9 mouse cellular contexts compared by ENCODE assay signal in the genomic region with DNA sequence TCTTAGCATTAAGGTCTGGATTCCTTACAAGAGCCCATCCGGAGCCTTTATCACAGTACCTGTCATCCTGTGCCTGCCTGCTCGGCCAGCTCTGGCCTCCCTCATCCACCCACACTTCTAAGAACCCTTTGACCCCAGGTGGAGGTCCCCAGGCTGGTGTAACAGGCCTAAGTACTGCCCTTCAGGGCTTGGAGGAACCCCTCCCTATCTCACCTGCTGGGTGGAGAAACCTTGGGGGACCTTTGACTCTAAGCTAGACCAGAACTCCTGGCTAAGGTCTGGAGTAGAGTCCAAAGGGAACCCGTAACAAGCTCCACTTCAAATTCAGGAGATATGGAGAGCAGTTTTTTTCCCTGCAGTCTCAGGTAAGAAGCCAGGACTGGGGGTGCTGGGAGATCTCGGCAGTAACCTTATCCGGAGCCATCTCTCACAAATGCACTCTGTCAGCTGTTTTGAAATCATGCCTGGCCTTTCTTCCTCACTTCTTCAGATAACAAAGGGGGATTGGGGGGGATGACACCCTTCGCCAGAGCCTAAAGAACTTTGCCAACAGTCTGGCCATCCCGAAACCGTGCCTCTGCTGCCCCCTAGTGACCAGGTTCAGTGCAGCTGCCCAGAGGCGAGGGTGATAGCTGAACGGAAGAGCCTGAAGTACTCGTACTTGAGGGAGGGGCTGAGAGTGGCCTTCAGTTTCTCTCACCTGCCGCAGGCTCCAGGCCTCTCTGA. TPM values are rescaled to one million over a fixed set of nuclear protein-coding genes. Genes with fewer than 3 reads are reported as not detected.
A peak's percentile ranks its signal among the peaks of the same experiment; 100 is the strongest.
DNase-seq lines count a peak whose midpoint lies in the region; ATAC-seq and TF ChIP-seq lines count a peak whose summit lies in the region.
"Had no signal": no experiment of that assay in that cellular context is flagged by ENCODE, and none has a peak within 500 bp of the region (broad histone marks: within the 10 kb centered on the region; RNA-seq: fewer than 3 reads in every experiment).

No protein-coding gene starts in this region.

- H3K4me1 ChIP-seq in hindbrain, embryonic 10.5 days (replicated peaks) = peaks cover 48% of the 10 kb centered on the region
- peaks cover 19% of the 10 kb centered on the region for H3K4me1 ChIP-seq in hindbrain, embryonic 16.5 days (ENCODE audit: control insufficient read depth, insufficient read depth, low read depth, low read length)
- H3K4me1 ChIP-seq in stomach, postnatal 0 days (replicated peaks; ENCODE audit: control insufficient read depth, insufficient read depth) = peaks cover 2% of the 10 kb centered on the region; the same call in 1 of the 2 replicates

- H3K9ac ChIP-seq in hindbrain, embryonic 16.5 days (ENCODE audit: low read depth, low read length) = no peak overlapping the region
- H3K9ac ChIP-seq in stomach, postnatal 0 days (ENCODE audit: low read length) = no peak overlapping the region
- H3K9ac ChIP-seq: lung, embryonic 15.5 days had no signal

- TF ChIP-seq EP300 in stomach, postnatal 0 days (optimal IDR thresholded peaks at IDR 0.05) = no peak

- no peaks in the 10 kb centered on the region for H3K9me3 ChIP-seq in hindbrain, embryonic 10.5 days
- H3K9me3 ChIP-seq in hindbrain, embryonic 16.5 days (ENCODE audit: control insufficient read depth, low read length) = no peaks in the 10 kb centered on the region
- H3K9me3 ChIP-seq in stomach, postnatal 0 days (ENCODE audit: control insufficient read depth, low read length) = no peaks in the 10 kb centered on the region
- H3K9me3 ChIP-seq: lung, embryonic 15.5 days had no signal

- TF ChIP-seq CTCF in stomach, postnatal 0 days (IDR thresholded peaks at IDR 0.05; ENCODE audit: low read depth) = peak; percentile 96

- peaks cover 21% of the 10 kb centered on the region for H3K36me3 ChIP-seq in hindbrain, embryonic 10.5 days
- H3K36me3 ChIP-seq in hindbrain, embryonic 16.5 days (ENCODE audit: control insufficient read depth, insufficient read depth, low read length) = no peaks in the 10 kb centered on the region
- no peaks in the 10 kb centered on the region for H3K36me3 ChIP-seq in stomach, postnatal 0 days (ENCODE audit: control insufficient read depth, insufficient read depth, low read length)
- H3K36me3 ChIP-seq: lung, embryonic 15.5 days had no signal

- intact Hi-C loops in heart, postnatal 36 days (cut with DNase I) = loop anchor here (1.0 kb wide), 2 partner anchors 21 to 99 kb away; no protein-coding TSS in a partner anchor
- intact Hi-C loops in left cerebral cortex, postnatal 10 days (cut with DNase I) = loop anchor here (2.0 kb wide), 1 partner anchor 21 kb away; no protein-coding TSS in a partner anchor

- WGBS in hindbrain, embryonic 10.5 days = 21% methylated on average over 12 of the region's 12 CpGs
- 21% methylated on average over 12 of the region's 12 CpGs for WGBS in hindbrain, embryonic 16.5 days
- WGBS in stomach, postnatal 0 days = 18% methylated on average over 12 of the region's 12 CpGs

- no peak for ATAC-seq in hindbrain, embryonic 16.5 days
- ATAC-seq in stomach, postnatal 0 days (ENCODE audit: low FRiP score, low TSS enrichment) = no peak

- H3K27me3 ChIP-seq in hindbrain, embryonic 10.5 days (ENCODE audit: insufficient read depth, poor library complexity, severe bottlenecking) = no peaks in the 10 kb centered on the region
- H3K27me3 ChIP-seq in hindbrain, embryonic 16.5 days (replicated peaks; ENCODE audit: control insufficient read depth, insufficient read depth, low read length) = no peaks in the 10 kb centered on the region
- H3K27me3 ChIP-seq in stomach, postnatal 0 days (ENCODE audit: control insufficient read depth, insufficient read depth, low read length) = no peaks in the 10 kb centered on the region
- H3K27me3 ChIP-seq: lung, embryonic 15.5 days had no signal

- H3K27ac ChIP-seq in hindbrain, embryonic 10.5 days = no peak overlapping the region
- H3K27ac ChIP-seq in hindbrain, embryonic 16.5 days (ENCODE audit: low read depth, low read length) = no peak overlapping the region
- H3K27ac ChIP-seq in stomach, postnatal 0 days (replicated peaks) = no peak overlapping the region
- H3K27ac ChIP-seq: lung, embryonic 15.5 days had no signal

- H3K4me2 ChIP-seq in hindbrain, embryonic 16.5 days (ENCODE audit: low read length) = no peak overlapping the region
- H3K4me2 ChIP-seq in stomach, postnatal 0 days (replicated peaks; ENCODE audit: low read depth) = no peak overlapping the region
- H3K4me2 ChIP-seq: lung, embryonic 15.5 days had no signal

- no peak overlapping the region for H3K4me3 ChIP-seq in hindbrain, embryonic 10.5 days
- H3K4me3 ChIP-seq in hindbrain, embryonic 16.5 days (ENCODE audit: low read length) = no peak overlapping the region
- no peak overlapping the region for H3K4me3 ChIP-seq in stomach, postnatal 0 days (ENCODE audit: low read depth, low read length)
- H3K4me3 ChIP-seq: lung, embryonic 15.5 days had no signal

- DNase-seq in hindbrain, embryonic 10.5 days (ENCODE audit: low spot score) = peak; percentile 88
- DNase-seq in adrenal gland, adult (ENCODE audit: inconsistent age in 2 of 2, low spot score in 1 of 2) = peak; percentile 80 to 94
- DNase-seq in embryo, embryonic 10.5 days (ENCODE audit: low spot score) = peak; percentile 88
- DNase-seq in heart, postnatal 36 days = peak; percentile 85 to 88
- DNase-seq in left cerebral cortex, postnatal 10 days (ENCODE audit: extremely low spot score in 1 of 2, low spot score in 2 of 2) = peak; percentile 74 to 86
- DNase-seq in naive thymus-derived CD4-positive, alpha-beta T cell, adult 2 months (ENCODE audit: low read depth) = peak; percentile 93
- DNase-seq in stomach, postnatal 0 days (ENCODE audit: low spot score) = peak; percentile 89

RNA-seq across cellular contexts. Expression of a gene that starts 5.2 kb away (rescaled TPM):
- 6.9 and 10.6 TPM in 2 replicates for polyA plus RNA-seq in hindbrain, embryonic 10.5 days (2016; fragmentation: Nextera tagmentation; extraction: Ambion mirVana)
- polyA plus RNA-seq in hindbrain, embryonic 16.5 days (2015; fragmentation: Nextera tagmentation; extraction: Ambion mirVana) = 12.3 and 13.1 TPM in 2 replicates
- 10 to 100 TPM; 10.4 to 12.5 TPM for total RNA-seq in heart, postnatal 36 days (2021)
- total RNA-seq in left cerebral cortex, postnatal 10 days (2021) = 10 to 100 TPM; 19.9 to 20.3 TPM
- 6.3 and 8.2 TPM in 2 replicates for polyA plus RNA-seq in stomach, postnatal 0 days (2015; fragmentation: Nextera tagmentation; extraction: Ambion mirVana)

RNA-seq across cellular contexts. Expression of a gene that starts 5.6 kb away (rescaled TPM):
- polyA plus RNA-seq in hindbrain, embryonic 10.5 days (2016; fragmentation: Nextera tagmentation; extraction: Ambion mirVana) = 18.7 and 24.3 TPM in 2 replicates
- polyA plus RNA-seq in hindbrain, embryonic 16.5 days (2015; fragmentation: Nextera tagmentation; extraction: Ambion mirVana) = 20.9 and 24.6 TPM in 2 replicates
- 10 to 100 TPM; 19.8 to 28.0 TPM for total RNA-seq in heart, postnatal 36 days (2021)
- 10 to 100 TPM; 14.5 to 16.6 TPM for total RNA-seq in left cerebral cortex, postnatal 10 days (2021)
- 17.7 and 18.1 TPM in 2 replicates for polyA plus RNA-seq in stomach, postnatal 0 days (2015; fragmentation: Nextera tagmentation; extraction: Ambion mirVana)

RNA-seq across cellular contexts. Expression of a gene that starts 18.9 kb away (rescaled TPM):
- 39.6 and 49.8 TPM in 2 replicates for polyA plus RNA-seq in hindbrain, embryonic 10.5 days (2016; fragmentation: Nextera tagmentation; extraction: Ambion mirVana)
- 81.5 and 93.4 TPM in 2 replicates for polyA plus RNA-seq in hindbrain, embryonic 16.5 days (2015; fragmentation: Nextera tagmentation; extraction: Ambion mirVana)
- 10 to 100 TPM in 1 of 2 experiments, 1 to 10 TPM in 1; 9.9 to 10.5 TPM for total RNA-seq in heart, postnatal 36 days (2021)
- total RNA-seq in left cerebral cortex, postnatal 10 days (2021) = 10 to 100 TPM; 53.7 to 56.0 TPM
- 104 and 109 TPM in 2 replicates for polyA plus RNA-seq in stomach, postnatal 0 days (2015; fragmentation: Nextera tagmentation; extraction: Ambion mirVana)

RNA-seq across cellular contexts. Expression of a gene that starts 48.3 kb away (rescaled TPM):
- polyA plus RNA-seq in hindbrain, embryonic 10.5 days (2016; fragmentation: Nextera tagmentation; extraction: Ambion mirVana) = 0.11 TPM in 1 of 2 replicates, not detected in the other
- polyA plus RNA-seq in hindbrain, embryonic 16.5 days (2015; fragmentation: Nextera tagmentation; extraction: Ambion mirVana) = 0.29 and 0.32 TPM in 2 replicates
- total RNA-seq in heart, postnatal 36 days (2021) = under 1 TPM; 0.08 to 0.33 TPM
- under 1 TPM; 0.28 to 0.90 TPM for total RNA-seq in left cerebral cortex, postnatal 10 days (2021)
- 0.36 and 0.47 TPM in 2 replicates for polyA plus RNA-seq in stomach, postnatal 0 days (2015; fragmentation: Nextera tagmentation; extraction: Ambion mirVana)
